Mouse (Mus musculus) liver, embryonic 14.5 days (tissue): ENCODE data around the gene Kank2. TPM values are rescaled to one million over a fixed set of nuclear protein-coding genes. Genes with fewer than 3 reads are reported as not detected.

Source experiments
- ATAC-seq: fragments of 200-750 bp; cut with Nextera tagmentation; 2 replicates; pipeline ENCODE4 v1.8.0; 2017; ENCODE audit warnings: moderate number of reproducible peaks, mild to moderate bottlenecking, moderate library complexity; ENCODE audit not compliant: insufficient read depth
- DNase-seq, 3 experiments: peaks; one replicate each; pipeline ENCODE4 v3.0.0-alpha.2; 2012 to 2013; ENCODE audit warnings: low read depth in 3 of 3, low spot score in 3 of 3
- H3K27ac ChIP-seq: fragments of 300-500 bp; sonication (generic); 2 replicates; pipeline ENCODE4 v1.5.1; 2014; ENCODE audit warnings: moderate library complexity, mild to moderate bottlenecking, control low read depth, inconsistent platforms
- H3K27me3 ChIP-seq: fragments of 300-500 bp; sonication (generic); 2 replicates; pipeline ENCODE4 v1.6.1; 2014; ENCODE audit warnings: mild to moderate bottlenecking, low read length, moderate library complexity; ENCODE audit not compliant: control insufficient read depth, insufficient read depth
- H3K36me3 ChIP-seq: fragments of 300-500 bp; sonication (generic); replicated peaks from 2 replicates; pipeline ENCODE4 v1.6.1; 2014; ENCODE audit warnings: low read depth; ENCODE audit not compliant: control insufficient read depth, insufficient read depth
- H3K4me1 ChIP-seq, 2 experiments: fragments of 200-500 bp in 1 of 2; fragments of 300-500 bp in 1 of 2; sonication (generic) in 1 of 2; replicated peaks; 2 replicates each; pipeline ENCODE4 v1.6.1; 2012 to 2014; ENCODE audit warnings: antibody characterized with exemption in 1 of 2, inconsistent platforms in 1 of 2, low read length in 1 of 2; ENCODE audit not compliant: control insufficient read depth in 2 of 2, insufficient read depth in 2 of 2
- H3K4me2 ChIP-seq: fragments of 300-500 bp; sonication (generic); 2 replicates; pipeline ENCODE4 v1.6.1; 2014; ENCODE audit warnings: low read depth, mild to moderate bottlenecking, control low read depth, moderate library complexity
- H3K4me3 ChIP-seq, 2 experiments: fragments of 200-500 bp in 1 of 2; fragments of 300-500 bp in 1 of 2; sonication (generic) in 1 of 2; 2 replicates each; pipeline ENCODE4 v1.5.1; 2012 to 2014; ENCODE audit warnings: low read depth in 2 of 2, low read length in 2 of 2, mild to moderate bottlenecking in 2 of 2, control low read depth in 1 of 2, inconsistent platforms in 1 of 2, moderate library complexity in 1 of 2; ENCODE audit not compliant: insufficient read depth in 1 of 2
- H3K9ac ChIP-seq: fragments of 300-500 bp; sonication (generic); replicated peaks from 2 replicates; pipeline ENCODE4 v1.6.1; 2014; ENCODE audit warnings: mild to moderate bottlenecking, control low read depth, moderate library complexity
- H3K9me3 ChIP-seq: fragments of 300-500 bp; sonication (generic); 2 replicates; pipeline ENCODE4 v1.6.1; 2016; ENCODE audit warnings: low read length, mixed read lengths; ENCODE audit not compliant: control insufficient read depth
- CTCF ChIP-seq: IDR thresholded peaks from 2 replicates; pipeline ENCODE4 v1.5.1; 2016; ENCODE audit warnings: antibody characterized with exemption, low read depth, control low read depth
- EP300 ChIP-seq: IDR thresholded peaks from 2 replicates; pipeline ENCODE4 v1.6.1; 2016; ENCODE audit warnings: antibody characterized with exemption, low read depth
- WGBS: fragments of 180-500 bp; shearing (Covaris S2); extraction: QIAGEN DNeasy Blood & Tissue Kit; methylation state at CpG from one replicate; pipeline ENCODE4 v1.1.7; 2014; ENCODE audit not compliant: insufficient replicate concordance; 5-methylcytosine and 5-hydroxymethylcytosine counted together
- polyA plus RNA-seq, 2 experiments: library from polyadenylated mRNA; depleted of rRNA in 1 of 2; stranded (reverse) in 1 of 2; unstranded in 1 of 2; fragments of >200 nt; fragmentation: Nextera tagmentation in 1 of 2; extraction: Ambion mirVana in 1 of 2; gene quantifications; 2 replicates each; pipeline versions ENCODE4 v1.2.1 to v1.2.3; 2012 to 2014

Kank2 gene
- polyA plus RNA-seq, 2 experiments, result 1.2 to 3.9 TPM

GRCm38 (mm10) chr9:21801121-21801520, 2.6 kb upstream of the Kank2 start:
- DNase-seq, result no peak
- H3K4me2 ChIP-seq, result no peak overlapping the region
- 67% methylated on average over 7 of the region's 7 CpGs for WGBS
- TF ChIP-seq CTCF (no peak), EP300 (no peak)
- no peak overlapping the region for H3K27ac ChIP-seq
- H3K4me3 ChIP-seq, result no peak overlapping the region
- ATAC-seq, result no peak
- no peaks in the 10 kb centered on the region for H3K9me3 ChIP-seq
- H3K9ac ChIP-seq, result no peak overlapping the region
- H3K27me3 ChIP-seq, result no peaks in the 10 kb centered on the region; the same call in 1 of the 2 replicates
- no peaks in the 10 kb centered on the region for H3K36me3 ChIP-seq
- H3K4me1 ChIP-seq, result peaks cover 0 to 5% of the 10 kb centered on the region in 2 experiments; a peak in 3 of 4 replicates

GRCm38 (mm10) chr9:21799010-21799350, 436 bp upstream of the Kank2 start:
- peak; percentile 27; the same call in 1 of the 2 replicates for ATAC-seq
- H3K9ac ChIP-seq, result no peak overlapping the region

GRCm38 (mm10) chr9:21797921-21798344, 611 bp downstream of the Kank2 start:
- ATAC-seq (peak; percentile 33; the same call in 1 of the 2 replicates), DNase-seq (no peak)
- H3K36me3 ChIP-seq, result no peaks in the 10 kb centered on the region
- TF ChIP-seq EP300 (no peak), CTCF (no peak)
- H3K9me3 ChIP-seq, result no peaks in the 10 kb centered on the region
- no peak overlapping the region for H3K27ac ChIP-seq
- H3K27me3 ChIP-seq, result no peaks in the 10 kb centered on the region; the same call in 1 of the 2 replicates
- under 1% methylated on average over 25 of the region's 26 CpGs for WGBS
- H3K9ac ChIP-seq, result peak overlapping the region; percentile 63
- H3K4me3 ChIP-seq, result peak overlapping the region; percentile 55 to 66
- H3K4me1 ChIP-seq, result peaks cover 0 to 5% of the 10 kb centered on the region in 2 experiments; a peak in 3 of 4 replicates
- H3K4me2 ChIP-seq, result peak overlapping the region; percentile 56

More at GRCm38 (mm10) chr9:21799010-21799350, 436 bp upstream of the Kank2 start:
- no peaks in the 10 kb centered on the region for H3K36me3 ChIP-seq
- H3K4me2 ChIP-seq, result peak overlapping the region; percentile 56
- 48% methylated on average over 3 of the region's 3 CpGs for WGBS
- no peak overlapping the region for H3K27ac ChIP-seq
- H3K9me3 ChIP-seq, result no peaks in the 10 kb centered on the region
- peaks cover 0 to 5% of the 10 kb centered on the region in 2 experiments; a peak in 3 of 4 replicates for H3K4me1 ChIP-seq
- H3K4me3 ChIP-seq, result peak overlapping the region; percentile 55 to 66; a peak in 3 of 4 replicates
- DNase-seq, result peak in 1 of 3 experiments; percentile 14
- TF ChIP-seq CTCF (no peak), EP300 (no peak)
- no peaks in the 10 kb centered on the region; the same call in 1 of the 2 replicates for H3K27me3 ChIP-seq

- Histone ChIP-seq H3K27me3 (no peaks in the 10 kb centered on the region; the same call in 1 of the 2 replicates), H3K9me3 (no peaks in the 10 kb centered on the region), H3K4me1 (peaks cover 0 to 5% of the 10 kb centered on the region in 2 experiments; a peak in 3 of 4 replicates), H3K4me3 (no peak overlapping the region), H3K27ac (no peak overlapping the region), H3K9ac (no peak overlapping the region), H3K4me2 (peak overlapping the region; percentile 56), H3K36me3 (no peaks in the 10 kb centered on the region)
- ATAC-seq, result no peak
- no peak for DNase-seq
- 58% methylated on average over 3 of the region's 3 CpGs for WGBS
- TF ChIP-seq EP300, result no peak
- no peak for TF ChIP-seq CTCF
Measured at GRCm38 (mm10) chr9:21796919-21797318, 1.6 kb downstream of the Kank2 start.

- Histone ChIP-seq H3K4me1 (peaks cover 0 to 5% of the 10 kb centered on the region in 2 experiments; a peak in 3 of 4 replicates), H3K36me3 (no peaks in the 10 kb centered on the region), H3K27me3 (no peaks in the 10 kb centered on the region; the same call in 1 of the 2 replicates), H3K4me3 (no peak overlapping the region), H3K9ac (no peak overlapping the region), H3K9me3 (no peaks in the 10 kb centered on the region), H3K27ac (no peak overlapping the region), H3K4me2 (no peak overlapping the region; the same call in 1 of the 2 replicates)
- ATAC-seq (no peak), DNase-seq (no peak)
- 29% methylated on average over 3 of the region's 3 CpGs for WGBS
- TF ChIP-seq CTCF (no peak), EP300 (no peak)
Measured at GRCm38 (mm10) chr9:21796259-21796658, 2.3 kb downstream of the Kank2 start.
